Mouse (Mus musculus): ENCODE data around the gene Kcp.

GRCm38 (mm10) chr6:29500177-29500576 lies 7.6 kb downstream of the Kcp start:
- TF ChIP-seq CTCF (IDR thresholded peaks at IDR 0.05; ENCODE audit: borderline replicate concordance, control insufficient read depth, extremely low read depth, insufficient read depth, low read length, poor library complexity) (no peak), POLR2A (IDR thresholded peaks at IDR 0.05; ENCODE audit: control insufficient read depth, extremely low read depth, insufficient read depth, low read length, poor library complexity) (no peak)

Measured in thymus, adult 2 months (tissue).